Mouse (Mus musculus): ENCODE results near the gene Rtbdn.

Gene Rtbdn

GRCm38 (mm10) chr8:84980622-84981358 lies 34.0 kb downstream of the Rtbdn start:
- peak; percentile 57 for DNase-seq (ENCODE audit: low spot score)

GRCm38 (mm10) chr8:84981644-84982498 lies 35.1 kb downstream of the Rtbdn start:
- no peak for DNase-seq (ENCODE audit: low spot score)

- no peak for DNase-seq (ENCODE audit: low spot score)
These were observed 35.8 kb downstream of the Rtbdn start for GRCm38 (mm10) chr8:84982499-84983011.

- DNase-seq (ENCODE audit: low spot score): no peak
These were observed 37.7 kb downstream of the Rtbdn start for GRCm38 (mm10) chr8:84984294-84985048.

DNA sequence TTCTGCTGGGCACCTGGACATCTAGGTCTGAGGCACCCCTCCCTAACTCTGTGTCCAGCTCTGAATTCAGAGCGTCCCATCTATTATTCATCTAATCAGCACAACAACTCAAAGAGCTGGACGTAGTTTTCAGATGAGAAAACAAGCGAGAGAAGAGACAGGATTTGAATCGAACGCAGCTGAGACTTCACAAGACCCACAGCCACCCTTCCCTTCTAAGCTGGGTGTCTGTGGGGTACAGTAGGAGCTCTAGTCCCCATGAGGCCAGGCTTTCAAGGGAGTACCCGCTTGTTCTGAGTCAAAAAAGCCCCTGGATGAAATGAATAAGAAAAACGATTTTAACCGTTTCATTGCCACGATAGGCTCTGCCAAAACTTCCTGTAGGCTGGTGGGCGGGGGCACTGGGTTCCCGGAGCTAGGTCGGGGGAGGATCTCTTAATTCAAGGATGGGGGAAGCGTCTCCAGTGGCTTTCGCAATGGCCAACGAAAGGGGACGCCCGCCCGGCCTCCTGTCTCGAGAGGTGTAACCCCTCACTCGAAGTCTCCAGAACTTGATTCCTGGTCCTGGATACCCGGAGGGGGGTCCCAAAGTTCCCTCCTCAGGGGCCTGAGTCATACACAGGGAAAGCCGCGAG lies 38.4 kb downstream of the Rtbdn start:
- no peak for DNase-seq (ENCODE audit: low spot score)

- peak; percentile 86 for DNase-seq (ENCODE audit: low spot score)
These were observed 39.0 kb downstream of the Rtbdn start for GRCm38 (mm10) chr8:84985684-84986378.

DNA sequence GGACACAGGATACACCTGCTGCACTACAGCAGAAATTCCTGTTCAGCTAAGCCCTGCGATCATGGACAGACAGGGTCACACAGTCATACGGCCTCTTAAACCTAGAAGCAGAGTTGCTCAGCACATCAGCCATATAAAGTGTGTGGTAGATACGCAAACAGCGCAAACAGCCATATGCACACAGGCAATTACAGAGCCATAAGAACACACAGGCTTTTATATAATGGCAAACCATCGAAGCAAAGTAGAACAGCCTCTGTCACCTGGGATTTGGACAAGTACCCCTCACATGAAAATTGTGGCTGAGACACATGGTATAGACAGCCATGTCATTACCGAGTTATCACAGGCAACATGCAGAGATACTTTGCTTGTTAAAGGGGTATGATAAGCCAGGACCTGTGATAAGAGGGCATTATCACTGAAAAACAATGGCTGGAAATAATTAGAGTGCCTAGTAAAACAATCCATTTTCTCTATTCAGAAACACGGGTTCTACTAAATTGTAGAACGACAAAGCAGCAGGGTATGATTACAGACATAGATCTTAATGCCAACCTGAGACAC lies 39.7 kb downstream of the Rtbdn start:
- DNase-seq (ENCODE audit: low spot score): no peak

- no peak for DNase-seq (ENCODE audit: low spot score)
These were observed 40.6 kb downstream of the Rtbdn start for GRCm38 (mm10) chr8:84987388-84987787.

DNA sequence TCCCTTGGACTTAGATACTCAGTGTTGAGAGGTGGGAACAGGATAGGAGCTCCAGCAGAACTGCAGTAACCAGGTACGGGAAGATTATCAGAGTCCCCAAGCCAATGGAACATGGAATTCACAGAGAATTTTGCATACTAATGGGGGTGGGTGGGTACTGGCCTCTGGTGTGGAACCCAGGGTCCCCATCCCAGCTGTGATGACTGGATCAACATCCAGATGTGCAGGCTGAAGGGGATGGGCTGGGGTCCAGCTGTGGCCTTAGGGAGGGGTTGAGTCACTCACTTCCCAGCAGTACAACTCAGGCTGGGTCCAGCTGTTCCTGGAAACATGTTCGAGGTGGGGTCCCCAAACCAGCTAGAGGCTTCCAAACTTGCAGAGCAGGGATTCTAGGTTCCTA lies 41.1 kb downstream of the Rtbdn start:
- DNase-seq (ENCODE audit: low spot score): no peak

- no peak for DNase-seq (ENCODE audit: low spot score)
These were observed 42.5 kb downstream of the Rtbdn start for GRCm38 (mm10) chr8:84989311-84989731.

DNA sequence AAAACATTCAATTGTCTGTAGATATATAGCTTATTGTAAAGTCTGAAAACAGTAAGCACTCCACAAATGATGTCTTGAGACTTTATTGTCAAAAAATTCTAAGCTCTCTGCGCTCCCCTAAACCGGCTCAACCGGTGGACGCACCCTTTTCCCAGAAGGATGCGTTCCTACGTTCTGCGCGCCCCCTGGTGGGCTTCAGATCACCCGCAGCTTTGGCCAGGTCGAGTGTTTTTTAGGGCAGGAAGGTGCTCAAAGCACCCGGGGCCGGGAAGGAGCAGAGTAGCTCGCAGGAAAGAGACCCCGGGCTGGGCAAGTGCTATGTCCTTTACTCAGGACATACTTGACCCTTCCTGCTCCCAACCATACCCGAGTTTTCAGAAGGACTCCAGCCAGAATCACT lies 43.0 kb downstream of the Rtbdn start:
- DNase-seq (ENCODE audit: low spot score): peak; percentile 87

DNA sequence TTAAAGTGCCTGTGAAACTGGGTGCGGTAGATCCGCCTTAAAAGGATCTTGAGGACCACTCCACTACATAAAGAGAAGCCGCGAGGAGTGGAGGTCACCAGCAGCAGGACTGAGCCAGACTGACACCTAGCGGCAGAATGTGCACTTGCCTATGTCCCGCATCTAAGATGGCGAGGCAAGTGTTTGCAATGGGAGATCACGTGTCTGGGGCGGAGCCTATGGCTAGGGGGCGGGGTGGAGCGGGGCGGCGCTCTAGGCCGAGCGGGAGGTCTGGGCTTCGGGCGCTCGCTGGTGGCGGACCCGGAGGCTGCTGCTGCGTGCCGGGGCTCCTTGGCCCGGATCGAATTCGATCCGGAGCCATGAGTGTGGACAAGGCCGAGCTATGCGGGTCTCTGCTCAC lies 43.6 kb downstream of the Rtbdn start, which contains the start of gene Hook2:
Hook2 (plus strand) TSS at position 255 of the 400 bp plus-strand sequence.
- peak; percentile 95 for DNase-seq (ENCODE audit: low spot score)

DNA sequence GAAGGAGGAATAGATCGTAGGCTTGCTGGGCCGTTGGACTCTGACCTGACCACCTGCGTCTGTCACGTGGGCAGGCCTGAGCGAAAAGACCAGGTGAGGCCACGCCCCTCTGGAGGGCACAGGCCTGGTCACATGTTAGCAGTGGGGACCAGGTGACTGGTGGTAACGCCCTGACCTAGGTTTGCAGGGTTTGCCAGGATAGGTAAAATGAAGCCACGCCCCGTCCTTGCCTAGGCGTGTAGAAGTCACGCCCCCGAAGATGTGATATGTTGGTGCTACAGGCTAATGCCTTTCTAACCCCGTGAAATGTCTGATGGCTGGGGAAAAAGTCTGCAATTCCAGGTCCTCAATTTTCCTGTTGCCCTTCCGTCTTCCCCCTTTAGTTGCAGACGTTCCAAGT lies 44.0 kb downstream of the Rtbdn start:
- peak; percentile 83 for DNase-seq (ENCODE audit: low spot score)

DNA sequence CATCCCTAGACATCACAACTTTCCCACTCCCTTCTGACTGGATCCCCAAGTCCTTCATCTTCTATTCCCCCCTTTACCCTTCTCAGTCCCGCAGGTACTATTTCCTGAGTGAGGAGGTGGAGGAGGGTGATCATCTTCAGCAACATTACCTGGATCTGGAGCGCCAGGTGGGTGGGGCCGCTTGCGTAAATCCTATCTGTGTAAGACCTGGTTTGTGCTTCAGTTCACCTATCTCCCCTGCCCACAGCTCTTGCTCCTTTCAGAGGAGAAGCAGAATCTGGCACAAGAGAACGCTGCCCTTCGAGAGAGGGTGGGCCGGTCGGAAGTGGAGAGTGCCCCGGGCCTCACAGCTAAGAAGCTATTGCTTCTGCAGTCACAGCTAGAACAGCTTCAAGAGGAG lies 47.6 kb downstream of the Rtbdn start:
- DNase-seq (ENCODE audit: low spot score): no peak

DNA sequence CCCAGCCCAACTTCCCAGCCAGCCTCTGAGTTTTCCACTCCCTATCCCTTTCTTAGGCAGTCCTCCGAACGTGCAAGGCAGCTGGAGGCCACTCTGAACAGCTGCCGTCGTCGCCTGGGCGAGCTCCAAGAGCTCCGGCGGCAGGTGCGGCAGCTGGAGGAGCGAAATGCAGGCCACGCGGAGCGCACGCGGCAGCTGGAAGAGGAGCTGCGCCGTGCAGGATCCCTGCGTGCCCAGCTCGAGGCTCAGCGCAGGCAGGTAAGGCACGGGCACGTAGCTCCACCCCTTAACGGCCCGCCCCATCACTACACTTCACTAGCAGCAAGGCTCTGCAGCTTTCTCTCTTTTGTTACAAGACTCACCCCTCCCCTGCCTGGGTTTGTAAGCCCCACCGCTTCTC lies 48.9 kb downstream of the Rtbdn start:
- DNase-seq (ENCODE audit: low spot score): peak; percentile 63

- no peak for DNase-seq (ENCODE audit: low spot score)
These were observed 50.2 kb downstream of the Rtbdn start for GRCm38 (mm10) chr8:84996978-84997377.

- peak; percentile 84 for DNase-seq (ENCODE audit: low spot score)
These were observed 51.0 kb downstream of the Rtbdn start for GRCm38 (mm10) chr8:84997649-84998295.

Measured in testis, postnatal 14 days (tissue).